ENCODE assay signal across 19 mouse cellular contexts in genomic region chr8:70201417-70201816, GRCm38 (mm10). TPM values are rescaled to one million over a fixed set of nuclear protein-coding genes. Genes with fewer than 3 reads are reported as not detected.
DNase-seq lines count a peak whose midpoint lies in the region; ATAC-seq and TF ChIP-seq lines count a peak whose summit lies in the region.
"Had no signal": no experiment of that assay in that cellular context is flagged by ENCODE, and none has a peak within 500 bp of the region (broad histone marks: within the 10 kb centered on the region; RNA-seq: fewer than 3 reads in every experiment).

No protein-coding gene starts in this region.

- peak overlapping the region; percentile 57; the same call in 1 of the 2 replicates for H3K27ac ChIP-seq in gastrocnemius, adult 2 months
- H3K27ac ChIP-seq in MEL (ENCODE audit: control insufficient read depth, low read depth, low read length): no peak overlapping the region
- H3K27ac ChIP-seq in liver, embryonic 15.5 days (replicated peaks): peak overlapping the region; percentile 88
- no peak overlapping the region for H3K27ac ChIP-seq in heart, embryonic 12.5 days (ENCODE audit: poor library complexity, severe bottlenecking)
- no peak overlapping the region for H3K27ac ChIP-seq in intestine, postnatal 0 days (ENCODE audit: low read depth, low read length)
- H3K27ac ChIP-seq: embryonic facial prominence, embryonic 12.5 days; forebrain, embryonic 12.5 days; heart, embryonic 15.5 days; hindbrain, embryonic 13.5 days; limb, embryonic 10.5 days; midbrain, embryonic 10.5 days; neural tube, embryonic 13.5 days had no signal

- 29% methylated on average over 3 of the region's 3 CpGs for WGBS in liver, embryonic 15.5 days (ENCODE audit: insufficient replicate concordance)
- WGBS in heart, embryonic 12.5 days: 55% methylated on average over 3 of the region's 3 CpGs
- WGBS in intestine, postnatal 0 days: 67% methylated on average over 3 of the region's 3 CpGs

- peaks cover 5 to 18% of the 10 kb centered on the region in 2 experiments for H3K4me1 ChIP-seq in MEL (ENCODE audit: control insufficient read depth in 1 of 2, insufficient read depth in 2 of 2, low read length in 2 of 2)
- peaks cover 80% of the 10 kb centered on the region for H3K4me1 ChIP-seq in liver, embryonic 15.5 days (replicated peaks)
- peaks cover 24% of the 10 kb centered on the region for H3K4me1 ChIP-seq in heart, embryonic 12.5 days (replicated peaks)
- H3K4me1 ChIP-seq in intestine, postnatal 0 days (replicated peaks; ENCODE audit: control insufficient read depth, insufficient read depth, low read length): peaks cover 6% of the 10 kb centered on the region; the same call in 1 of the 2 replicates
- H3K4me1 ChIP-seq: embryonic facial prominence, embryonic 12.5 days had no signal

- peaks cover 2% of the 10 kb centered on the region; the same call in 1 of the 2 replicates for H3K79me2 ChIP-seq in MEL (ENCODE audit: control insufficient read depth, insufficient read depth, low read length, poor library complexity)

- TF ChIP-seq CTCF in gastrocnemius, adult 2 months (IDR thresholded peaks at IDR 0.05): no peak
- no peak for TF ChIP-seq CTCF in MEL (IDR thresholded peaks at IDR 0.05 in 2 of 3, conservative IDR thresholded peaks at IDR 0.05 in 1 of 3; ENCODE audit: control insufficient read depth in 1 of 3, insufficient read depth in 1 of 3, low read depth in 2 of 3, low read length in 3 of 3, poor library complexity in 1 of 3, severe bottlenecking in 1 of 3)
- no peak for TF ChIP-seq CTCF in intestine, postnatal 0 days (IDR thresholded peaks at IDR 0.05; ENCODE audit: low read depth)

- peak; percentile 87 for ATAC-seq in erythroblast, adult 5-6 weeks (replicated peaks; ENCODE audit: low FRiP score, poor library complexity, severe bottlenecking)
- peak; percentile 84 for ATAC-seq in liver, embryonic 15.5 days (ENCODE audit: insufficient read depth)
- no peak for ATAC-seq in heart, embryonic 12.5 days (ENCODE audit: insufficient number of reproducible peaks, low FRiP score)
- ATAC-seq in CD4-positive, CD25-positive, alpha-beta regulatory T cell, adult 4 months: no peak
- ATAC-seq in intestine, postnatal 0 days: no peak

- no peaks in the 10 kb centered on the region for H3K9me3 ChIP-seq in MEL (replicated peaks; ENCODE audit: insufficient read depth, low read length)
- H3K9me3 ChIP-seq in liver, embryonic 15.5 days (replicated peaks): no peaks in the 10 kb centered on the region
- H3K9me3 ChIP-seq in heart, embryonic 12.5 days (replicated peaks): no peaks in the 10 kb centered on the region
- H3K9me3 ChIP-seq in intestine, postnatal 0 days (ENCODE audit: control insufficient read depth): no peaks in the 10 kb centered on the region
- H3K9me3 ChIP-seq: embryonic facial prominence, embryonic 12.5 days; forebrain, embryonic 12.5 days; heart, embryonic 15.5 days; hindbrain, embryonic 13.5 days; limb, embryonic 10.5 days; midbrain, embryonic 10.5 days; neural tube, embryonic 13.5 days had no signal

- TF ChIP-seq RAD21 in MEL (IDR thresholded peaks at IDR 0.05; ENCODE audit: low read depth, low read length): no peak

- H3K27me3 ChIP-seq in MEL (ENCODE audit: control insufficient read depth in 1 of 2, insufficient read depth in 2 of 2, low read length in 2 of 2): no peaks in the 10 kb centered on the region
- H3K27me3 ChIP-seq in liver, embryonic 15.5 days: no peaks in the 10 kb centered on the region
- H3K27me3 ChIP-seq in heart, embryonic 12.5 days (replicated peaks): no peaks in the 10 kb centered on the region
- H3K27me3 ChIP-seq in intestine, postnatal 0 days (replicated peaks; ENCODE audit: control insufficient read depth, insufficient read depth, low read length): no peaks in the 10 kb centered on the region
- H3K27me3 ChIP-seq: embryonic facial prominence, embryonic 12.5 days; forebrain, embryonic 12.5 days; heart, embryonic 15.5 days; neural tube, embryonic 13.5 days had no signal

- peaks cover 0 to 6% of the 10 kb centered on the region in 2 experiments; a peak in 2 of 4 replicates for H3K36me3 ChIP-seq in MEL (ENCODE audit: control insufficient read depth in 1 of 2, insufficient read depth in 2 of 2, low read length in 2 of 2)
- no peaks in the 10 kb centered on the region for H3K36me3 ChIP-seq in liver, embryonic 15.5 days (replicated peaks)
- no peaks in the 10 kb centered on the region for H3K36me3 ChIP-seq in heart, embryonic 12.5 days
- H3K36me3 ChIP-seq in intestine, postnatal 0 days (ENCODE audit: control insufficient read depth, insufficient read depth): no peaks in the 10 kb centered on the region; the same call in 1 of the 2 replicates
- H3K36me3 ChIP-seq: embryonic facial prominence, embryonic 12.5 days; forebrain, embryonic 12.5 days; heart, embryonic 15.5 days; hindbrain, embryonic 13.5 days; limb, embryonic 10.5 days; midbrain, embryonic 10.5 days; neural tube, embryonic 13.5 days had no signal

- no peak overlapping the region for H3K9ac ChIP-seq in MEL (ENCODE audit: control insufficient read depth, low read depth, low read length, poor library complexity, severe bottlenecking)
- H3K9ac ChIP-seq in liver, embryonic 15.5 days: peak overlapping the region; percentile 25; the same call in 1 of the 2 replicates
- no peak overlapping the region for H3K9ac ChIP-seq in heart, embryonic 12.5 days
- H3K9ac ChIP-seq in intestine, postnatal 0 days (ENCODE audit: low read depth, low read length): no peak overlapping the region
- H3K9ac ChIP-seq: embryonic facial prominence, embryonic 12.5 days; forebrain, embryonic 12.5 days; heart, embryonic 15.5 days; hindbrain, embryonic 13.5 days; neural tube, embryonic 13.5 days had no signal

- intact Hi-C loops in gastrocnemius, adult 2 months (cut with DNase I): no loop called here

- H3K4me3 ChIP-seq in gastrocnemius, adult 2 months: no peak overlapping the region
- no peak overlapping the region for H3K4me3 ChIP-seq in MEL (ENCODE audit: control insufficient read depth in 1 of 2, insufficient read depth in 1 of 2, low read depth in 2 of 2, low read length in 2 of 2)
- peak overlapping the region; percentile 19; the same call in 1 of the 2 replicates for H3K4me3 ChIP-seq in liver, embryonic 15.5 days (replicated peaks)
- H3K4me3 ChIP-seq in heart, embryonic 12.5 days: no peak overlapping the region
- H3K4me3 ChIP-seq in intestine, postnatal 0 days (ENCODE audit: low read depth, low read length): no peak overlapping the region
- H3K4me3 ChIP-seq: embryonic facial prominence, embryonic 12.5 days; forebrain, embryonic 12.5 days; heart, embryonic 15.5 days; hindbrain, embryonic 13.5 days; limb, embryonic 10.5 days; midbrain, embryonic 10.5 days; neural tube, embryonic 13.5 days had no signal

- TF ChIP-seq EP300 in MEL (IDR thresholded peaks at IDR 0.05; ENCODE audit: low read depth in 1 of 2, low read length in 2 of 2): peak; percentile 65 to 78; a peak in 3 of 4 replicates

- peak overlapping the region; percentile 61 for H3K4me2 ChIP-seq in liver, embryonic 15.5 days
- H3K4me2 ChIP-seq in heart, embryonic 12.5 days: no peak overlapping the region
- no peak overlapping the region for H3K4me2 ChIP-seq in intestine, postnatal 0 days (replicated peaks; ENCODE audit: low read depth)
- H3K4me2 ChIP-seq: embryonic facial prominence, embryonic 12.5 days; forebrain, embryonic 12.5 days; heart, embryonic 15.5 days; hindbrain, embryonic 13.5 days; neural tube, embryonic 13.5 days had no signal

- TF ChIP-seq POLR2A in MEL (IDR thresholded peaks at IDR 0.05; ENCODE audit: control insufficient read depth in 1 of 2, insufficient read depth in 1 of 2, low read depth in 1 of 2, low read length in 2 of 2, poor library complexity in 1 of 2): no peak

- no peak for DNase-seq in gastrocnemius, adult 2 months
- no peak for DNase-seq in gastrocnemius, postnatal 4 days (ENCODE audit: low spot score in 2 of 2)
- DNase-seq in MEL (ENCODE audit: low read depth, low spot score): peak; percentile 75
- DNase-seq: cerebellum, adult 8-10 months; kidney, adult 11 months; thymus, postnatal 14 days had no signal

RNA-seq across cellular contexts. Expression of gene Slc25a42, which starts 10.7 kb away (rescaled TPM):
- total RNA-seq in gastrocnemius, adult 2 months (2021): 10 to 100 TPM; 27.5 to 33.3 TPM
- total RNA-seq in gastrocnemius, postnatal 4 days (2021): 10 to 100 TPM; 26.2 to 27.9 TPM
- total RNA-seq in MEL (2012; rRNA removed): 4.4 and 5.2 TPM in 2 replicates
- 10 to 100 TPM in 1 of 2 experiments, not detected in 1; 12.1 TPM for polyA plus RNA-seq in MEL (2012; ENCODE audit: insufficient read depth in 1 of 2, insufficient read length in 2 of 2, low read depth in 1 of 2, low replicate concordance in 2 of 2, missing spikeins in 1 of 2)
- 13.8 and 20.6 TPM in 2 replicates for total RNA-seq in erythroblast, adult 5-6 weeks (2015; ENCODE audit: low replicate concordance)
- 16.2 and 23.8 TPM in 2 replicates for total RNA-seq in erythroblast, adult 5-6 weeks (2017; ENCODE audit: low replicate concordance)
- polyA plus RNA-seq in liver, embryonic 15.5 days (2015; fragmentation: Nextera tagmentation; extraction: Ambion mirVana): 8.0 and 9.2 TPM in 2 replicates
- 8.5 and 9.7 TPM in 2 replicates for polyA plus RNA-seq in heart, embryonic 12.5 days (2016; fragmentation: Nextera tagmentation; extraction: Ambion mirVana)
- polyA plus RNA-seq in CD4-positive, CD25-positive, alpha-beta regulatory T cell, adult 4 months (2017; shearing (Covaris generic)): 1 to 10 TPM; 6.2 to 9.7 TPM
- 12.0 and 12.2 TPM in 2 replicates for polyA plus RNA-seq in intestine, postnatal 0 days (2015; fragmentation: Nextera tagmentation; extraction: Ambion mirVana)
- total RNA-seq: monocyte, adult 5-6 weeks had no signal

RNA-seq across cellular contexts. Expression of gene Tmem161a, which starts 29.3 kb away (rescaled TPM):
- 10 to 100 TPM; 81.1 to 86.2 TPM for total RNA-seq in gastrocnemius, adult 2 months (2021)
- total RNA-seq in gastrocnemius, postnatal 4 days (2021): 10 to 100 TPM; 64.5 to 72.5 TPM
- total RNA-seq in MEL (2012; rRNA removed): 45.1 and 50.7 TPM in 2 replicates
- 10 to 100 TPM in 1 of 2 experiments, not detected in 1; 51.4 TPM for polyA plus RNA-seq in MEL (2012; ENCODE audit: insufficient read depth in 1 of 2, insufficient read length in 2 of 2, low read depth in 1 of 2, low replicate concordance in 2 of 2, missing spikeins in 1 of 2)
- 4.0 and 8.1 TPM in 2 replicates for total RNA-seq in erythroblast, adult 5-6 weeks (2015; ENCODE audit: low replicate concordance)
- total RNA-seq in erythroblast, adult 5-6 weeks (2017; ENCODE audit: low replicate concordance): 4.5 and 4.9 TPM in 2 replicates
- polyA plus RNA-seq in liver, embryonic 15.5 days (2015; fragmentation: Nextera tagmentation; extraction: Ambion mirVana): 28.1 and 31.9 TPM in 2 replicates
- 98.0 and 100 TPM in 2 replicates for polyA plus RNA-seq in heart, embryonic 12.5 days (2016; fragmentation: Nextera tagmentation; extraction: Ambion mirVana)
- polyA plus RNA-seq in CD4-positive, CD25-positive, alpha-beta regulatory T cell, adult 4 months (2017; shearing (Covaris generic)): 10 to 100 TPM; 25.3 to 54.7 TPM
- polyA plus RNA-seq in intestine, postnatal 0 days (2015; fragmentation: Nextera tagmentation; extraction: Ambion mirVana): 40.0 and 42.0 TPM in 2 replicates

RNA-seq across cellular contexts. Expression of gene Sugp2, which starts 32.6 kb away (rescaled TPM):
- total RNA-seq in gastrocnemius, adult 2 months (2021): 10 to 100 TPM; 41.8 to 50.7 TPM
- total RNA-seq in gastrocnemius, postnatal 4 days (2021): 10 to 100 TPM; 49.1 to 52.6 TPM
- total RNA-seq in MEL (2012; rRNA removed): 23.9 and 25.3 TPM in 2 replicates
- polyA plus RNA-seq in MEL (2012; ENCODE audit: insufficient read depth in 1 of 2, insufficient read length in 2 of 2, low read depth in 1 of 2, low replicate concordance in 2 of 2, missing spikeins in 1 of 2): 10 to 100 TPM in 1 of 2 experiments, not detected in 1; 27.4 TPM
- 24.4 and 33.9 TPM in 2 replicates for total RNA-seq in erythroblast, adult 5-6 weeks (2015; ENCODE audit: low replicate concordance)
- total RNA-seq in erythroblast, adult 5-6 weeks (2017; ENCODE audit: low replicate concordance): 22.7 and 28.9 TPM in 2 replicates
- 10.9 and 11.7 TPM in 2 replicates for polyA plus RNA-seq in liver, embryonic 15.5 days (2015; fragmentation: Nextera tagmentation; extraction: Ambion mirVana)
- 33.8 and 36.0 TPM in 2 replicates for polyA plus RNA-seq in heart, embryonic 12.5 days (2016; fragmentation: Nextera tagmentation; extraction: Ambion mirVana)
- polyA plus RNA-seq in CD4-positive, CD25-positive, alpha-beta regulatory T cell, adult 4 months (2017; shearing (Covaris generic)): 10 to 100 TPM; 19.9 to 35.1 TPM
- 8.0 and 11.5 TPM in 2 replicates for polyA plus RNA-seq in intestine, postnatal 0 days (2015; fragmentation: Nextera tagmentation; extraction: Ambion mirVana)

RNA-seq across cellular contexts. Expression of gene Armc6, which starts 32.8 kb away (rescaled TPM):
- 1 to 10 TPM; 7.6 to 9.7 TPM for total RNA-seq in gastrocnemius, adult 2 months (2021)
- total RNA-seq in gastrocnemius, postnatal 4 days (2021): 10 to 100 TPM; 16.1 to 16.4 TPM
- 50.2 and 63.9 TPM in 2 replicates for total RNA-seq in MEL (2012; rRNA removed)
- 10 to 100 TPM in 1 of 2 experiments, not detected in 1; 39.5 TPM for polyA plus RNA-seq in MEL (2012; ENCODE audit: insufficient read depth in 1 of 2, insufficient read length in 2 of 2, low read depth in 1 of 2, low replicate concordance in 2 of 2, missing spikeins in 1 of 2)
- 4.6 TPM in 1 of 2 replicates, not detected in the other for total RNA-seq in erythroblast, adult 5-6 weeks (2015; ENCODE audit: low replicate concordance)
- 4.0 and 6.1 TPM in 2 replicates for total RNA-seq in erythroblast, adult 5-6 weeks (2017; ENCODE audit: low replicate concordance)
- polyA plus RNA-seq in liver, embryonic 15.5 days (2015; fragmentation: Nextera tagmentation; extraction: Ambion mirVana): 12.4 and 15.2 TPM in 2 replicates
- polyA plus RNA-seq in heart, embryonic 12.5 days (2016; fragmentation: Nextera tagmentation; extraction: Ambion mirVana): 22.6 and 23.4 TPM in 2 replicates
- polyA plus RNA-seq in CD4-positive, CD25-positive, alpha-beta regulatory T cell, adult 4 months (2017; shearing (Covaris generic)): 10 to 100 TPM in 1 of 2 experiments, 1 to 10 TPM in 1; 8.9 to 13.9 TPM
- polyA plus RNA-seq in intestine, postnatal 0 days (2015; fragmentation: Nextera tagmentation; extraction: Ambion mirVana): 10.0 and 11.2 TPM in 2 replicates

Comparison
In these comparisons a context has a peak if more than half of its experiments do, and no peak if none do; other contexts are left out.
1. H3K27ac ChIP-seq: peak in gastrocnemius, adult 2 months (single experiment) and liver, embryonic 15.5 days (single experiment); none in MEL (single experiment), heart, embryonic 12.5 days (single experiment) and intestine, postnatal 0 days (single experiment).
2. ATAC-seq: peak in erythroblast, adult 5-6 weeks (single experiment) and liver, embryonic 15.5 days (single experiment); none in heart, embryonic 12.5 days (single experiment), CD4-positive, CD25-positive, alpha-beta regulatory T cell, adult 4 months (single experiment) and intestine, postnatal 0 days (single experiment).